Mouse (Mus musculus): ENCODE results near the gene Gtpbp2. TPM values are rescaled to one million over a fixed set of nuclear protein-coding genes. Genes with fewer than 3 reads are reported as not detected.

Gene Gtpbp2
- total and polyA plus RNA-seq, 3 experiments = 30.3 to 182 (median 55.0) TPM

DNA sequence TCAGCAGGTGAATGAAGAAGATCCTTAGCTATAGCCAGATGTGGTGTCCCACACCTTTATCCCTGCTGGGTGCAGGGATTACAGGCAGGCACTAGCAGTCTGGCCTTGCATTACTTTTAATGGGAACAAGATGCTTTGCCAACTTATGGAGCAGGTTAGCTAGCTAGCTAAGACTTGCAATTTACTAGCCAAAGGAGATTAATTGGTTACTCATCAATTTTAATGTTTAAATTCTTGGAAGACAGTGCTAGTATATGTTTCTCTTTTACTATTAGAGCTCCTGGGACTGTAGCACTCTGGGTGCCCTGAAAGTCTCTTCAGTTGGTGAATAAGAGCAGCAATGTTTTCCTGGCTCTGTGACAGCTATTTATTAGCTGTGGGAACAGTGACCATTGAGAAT, 45.8 kb downstream of the Gtpbp2 start:
- TF ChIP-seq GATA1 (IDR thresholded peaks at IDR 0.05; ENCODE audit: borderline replicate concordance, low read length) (no peak), POLR2AphosphoS5 (IDR thresholded peaks at IDR 0.05; ENCODE audit: insufficient replicate concordance, low read depth, low read length) (no peak), GATA2 (IDR thresholded peaks at IDR 0.05; ENCODE audit: borderline replicate concordance, low read depth, low read length) (no peak), TAL1 (conservative IDR thresholded peaks at IDR 0.05; ENCODE audit: low read depth, low read length) (no peak), CTCF (IDR thresholded peaks at IDR 0.05; ENCODE audit: low read depth, low read length) (no peak)
- Histone ChIP-seq H3K9me3 (replicated peaks) (no peaks in the 10 kb centered on the region), H3K27me3 (ENCODE audit: insufficient read depth, low read length) (no peaks in the 10 kb centered on the region), H3K36me3 (replicated peaks) (peaks cover 64% of the 10 kb centered on the region), H3K4me3 (ENCODE audit: low read depth, low read length) (no peak overlapping the region), H3K4me1 (ENCODE audit: insufficient read depth, low read depth, low read length) (peaks cover 28% of the 10 kb centered on the region)
- ATAC-seq (ENCODE audit: extremely low read depth, insufficient number of reproducible peaks, low FRiP score, poor library complexity, severe bottlenecking) = no peak
- DNase-seq (ENCODE audit: low spot score) = no peak

DNA sequence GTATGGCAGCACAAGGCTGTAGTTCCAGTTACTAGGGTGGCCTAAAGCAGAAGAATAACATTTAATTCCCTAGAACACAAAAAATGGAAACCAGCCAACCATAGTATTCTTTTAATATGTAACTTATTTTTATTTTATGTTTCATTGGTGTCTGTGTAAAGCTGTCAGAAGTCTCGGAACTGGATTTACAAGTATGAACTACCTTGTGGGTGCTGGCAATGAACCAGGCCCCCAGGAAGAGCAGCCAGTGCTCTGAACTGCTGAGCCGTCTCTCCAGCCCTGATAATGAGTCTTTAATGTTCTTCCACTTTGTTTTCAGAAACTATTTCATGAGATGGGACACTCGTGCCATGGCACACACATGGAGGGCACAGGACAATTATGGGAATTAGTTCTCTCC, 49.7 kb downstream of the Gtpbp2 start:
- Histone ChIP-seq H3K36me3 (replicated peaks) (peaks cover 82% of the 10 kb centered on the region), H3K4me1 (ENCODE audit: insufficient read depth, low read depth, low read length) (peaks cover 13% of the 10 kb centered on the region), H3K4me3 (ENCODE audit: low read depth, low read length) (no peak overlapping the region), H3K9me3 (replicated peaks) (no peaks in the 10 kb centered on the region), H3K27me3 (ENCODE audit: insufficient read depth, low read length) (no peaks in the 10 kb centered on the region)
- no peak for TF ChIP-seq TAL1 (conservative IDR thresholded peaks at IDR 0.05; ENCODE audit: low read depth, low read length)
- TF ChIP-seq GATA2 (IDR thresholded peaks at IDR 0.05; ENCODE audit: borderline replicate concordance, low read depth, low read length) = no peak
- TF ChIP-seq POLR2AphosphoS5 (IDR thresholded peaks at IDR 0.05; ENCODE audit: insufficient replicate concordance, low read depth, low read length) = no peak
- TF ChIP-seq CTCF (IDR thresholded peaks at IDR 0.05; ENCODE audit: low read depth, low read length) = no peak
- no peak for TF ChIP-seq GATA1 (IDR thresholded peaks at IDR 0.05; ENCODE audit: borderline replicate concordance, low read length)
- DNase-seq (ENCODE audit: low spot score) (no peak), ATAC-seq (ENCODE audit: extremely low read depth, insufficient number of reproducible peaks, low FRiP score, poor library complexity, severe bottlenecking) (no peak)

Other genes with a start within 250 kb of the Gtpbp2 start
- gene Vegfa, start 128.7 kb upstream of the Gtpbp2 start, total RNA-seq (2014; fragmentation: Nextera tagmentation) = 106 and 145 TPM in 2 replicates
- 94.1 and 120 TPM in 2 replicates for gene Vegfa, start 128.7 kb upstream of the Gtpbp2 start, total RNA-seq (2017)
- gene Vegfa, start 128.7 kb upstream of the Gtpbp2 start, polyA plus RNA-seq (2012) = 51.6 and 56.0 TPM in 2 replicates
- 66.4 and 87.7 TPM in 2 replicates for gene Mrps18a, start 50.0 kb upstream of the Gtpbp2 start, total RNA-seq (2014; fragmentation: Nextera tagmentation)
- gene Mrps18a, start 50.0 kb upstream of the Gtpbp2 start, total RNA-seq (2017) = 55.3 and 71.3 TPM in 2 replicates
- 88.7 and 110 TPM in 2 replicates for gene Mrps18a, start 50.0 kb upstream of the Gtpbp2 start, polyA plus RNA-seq (2012)
- gene Rsph9, start 16.8 kb upstream of the Gtpbp2 start, total RNA-seq (2014; fragmentation: Nextera tagmentation) = not detected in 2 replicates
- gene Rsph9, start 16.8 kb upstream of the Gtpbp2 start, total RNA-seq (2017) = 0.12 TPM in 1 of 2 replicates, not detected in the other
- gene Rsph9, start 16.8 kb upstream of the Gtpbp2 start, polyA plus RNA-seq (2012) = not detected in 2 replicates
- 21.7 and 27.4 TPM in 2 replicates for gene Mad2l1bp, start 7.5 kb upstream of the Gtpbp2 start, total RNA-seq (2014; fragmentation: Nextera tagmentation)
- 12.7 and 14.0 TPM in 2 replicates for gene Mad2l1bp, start 7.5 kb upstream of the Gtpbp2 start, total RNA-seq (2017)
- gene Mad2l1bp, start 7.5 kb upstream of the Gtpbp2 start, polyA plus RNA-seq (2012) = 7.8 and 12.8 TPM in 2 replicates
- 24.8 and 25.7 TPM in 2 replicates for gene Polh, start 41.6 kb downstream of the Gtpbp2 start, total RNA-seq (2014; fragmentation: Nextera tagmentation)
- 33.3 and 34.6 TPM in 2 replicates for gene Polh, start 41.6 kb downstream of the Gtpbp2 start, total RNA-seq (2017)
- 2.2 and 2.8 TPM in 2 replicates for gene Polh, start 41.6 kb downstream of the Gtpbp2 start, polyA plus RNA-seq (2012)
- 65.6 and 77.6 TPM in 2 replicates for gene Xpo5, start 41.8 kb downstream of the Gtpbp2 start, total RNA-seq (2014; fragmentation: Nextera tagmentation)
- gene Xpo5, start 41.8 kb downstream of the Gtpbp2 start, total RNA-seq (2017) = 50.9 and 55.3 TPM in 2 replicates
- 14.1 and 24.8 TPM in 2 replicates for gene Xpo5, start 41.8 kb downstream of the Gtpbp2 start, polyA plus RNA-seq (2012)
- 56.4 and 76.2 TPM in 2 replicates for gene Polr1c, start 87.0 kb downstream of the Gtpbp2 start, total RNA-seq (2014; fragmentation: Nextera tagmentation)
- 64.1 and 71.0 TPM in 2 replicates for gene Polr1c, start 87.0 kb downstream of the Gtpbp2 start, total RNA-seq (2017)
- 17.7 and 26.6 TPM in 2 replicates for gene Polr1c, start 87.0 kb downstream of the Gtpbp2 start, polyA plus RNA-seq (2012)
- 31.3 and 32.5 TPM in 2 replicates for gene Yipf3, start 87.0 kb downstream of the Gtpbp2 start, total RNA-seq (2014; fragmentation: Nextera tagmentation)
- gene Yipf3, start 87.0 kb downstream of the Gtpbp2 start, total RNA-seq (2017) = 28.1 and 40.0 TPM in 2 replicates
- 72.2 and 72.4 TPM in 2 replicates for gene Yipf3, start 87.0 kb downstream of the Gtpbp2 start, polyA plus RNA-seq (2012)
- gene Lrrc73, start 92.5 kb downstream of the Gtpbp2 start, total RNA-seq (2014; fragmentation: Nextera tagmentation) = 0.38 TPM in 1 of 2 replicates, not detected in the other
- 0.27 and 0.70 TPM in 2 replicates for gene Lrrc73, start 92.5 kb downstream of the Gtpbp2 start, total RNA-seq (2017)
- gene Lrrc73, start 92.5 kb downstream of the Gtpbp2 start, polyA plus RNA-seq (2012) = 1.5 and 2.4 TPM in 2 replicates
- gene Tjap1, start 122.0 kb downstream of the Gtpbp2 start, total RNA-seq (2014; fragmentation: Nextera tagmentation) = 35.3 and 48.1 TPM in 2 replicates
- gene Tjap1, start 122.0 kb downstream of the Gtpbp2 start, total RNA-seq (2017) = 12.9 and 13.0 TPM in 2 replicates
- gene Tjap1, start 122.0 kb downstream of the Gtpbp2 start, polyA plus RNA-seq (2012) = 110 and 121 TPM in 2 replicates
- gene Dlk2, start 136.4 kb downstream of the Gtpbp2 start, total RNA-seq (2014; fragmentation: Nextera tagmentation) = not detected in 2 replicates
- 0.22 TPM in 1 of 2 replicates, not detected in the other for gene Dlk2, start 136.4 kb downstream of the Gtpbp2 start, total RNA-seq (2017)
- gene Dlk2, start 136.4 kb downstream of the Gtpbp2 start, polyA plus RNA-seq (2012) = not detected in 2 replicates
- gene Abcc10, start 167.3 kb downstream of the Gtpbp2 start, total RNA-seq (2014; fragmentation: Nextera tagmentation) = 8.6 and 9.4 TPM in 2 replicates
- gene Abcc10, start 167.3 kb downstream of the Gtpbp2 start, total RNA-seq (2017) = 3.1 and 3.8 TPM in 2 replicates
- gene Abcc10, start 167.3 kb downstream of the Gtpbp2 start, polyA plus RNA-seq (2012) = 11.6 and 11.7 TPM in 2 replicates
- gene Zfp318, start 222.7 kb downstream of the Gtpbp2 start, total RNA-seq (2014; fragmentation: Nextera tagmentation) = 45.3 and 46.6 TPM in 2 replicates
- 25.2 and 27.5 TPM in 2 replicates for gene Zfp318, start 222.7 kb downstream of the Gtpbp2 start, total RNA-seq (2017)
- gene Zfp318, start 222.7 kb downstream of the Gtpbp2 start, polyA plus RNA-seq (2012) = 3.5 and 4.1 TPM in 2 replicates

Measured in G1E (cell line).